Mouse (Mus musculus) forebrain, embryonic 16.5 days (tissue): ENCODE measurements around the gene Dhx58. TPM values are rescaled to one million over a fixed set of nuclear protein-coding genes. Genes with fewer than 3 reads are reported as not detected.
"Not testable (repeated sequence)": the region's sequence is repeated elsewhere in the genome, so short reads cannot be mapped to it uniquely, and the experiment has no call there.

Experiments
- ATAC-seq: fragments of 200-750 bp; cut with Nextera tagmentation; 2 replicates; pipeline ENCODE4 v1.8.0; 2017; ENCODE audit warnings: mild to moderate bottlenecking, moderate library complexity
- H3K27ac ChIP-seq: fragments of 300-500 bp; sonication (generic); 2 replicates; pipeline ENCODE4 v1.5.1; 2014; ENCODE audit warnings: low read length, control low read depth
- H3K27me3 ChIP-seq: fragments of 300-500 bp; sonication (generic); replicated peaks from 2 replicates; pipeline ENCODE4 v1.6.1; 2014; ENCODE audit warnings: low read length; ENCODE audit not compliant: control insufficient read depth, insufficient read depth
- H3K36me3 ChIP-seq: fragments of 300-500 bp; sonication (generic); 2 replicates; pipeline ENCODE4 v1.6.1; 2014; ENCODE audit not compliant: control insufficient read depth, insufficient read depth
- H3K4me1 ChIP-seq: fragments of 300-500 bp; sonication (generic); replicated peaks from 2 replicates; pipeline ENCODE4 v1.6.1; 2014; ENCODE audit warnings: low read length; ENCODE audit not compliant: control insufficient read depth, insufficient read depth
- H3K4me2 ChIP-seq: fragments of 300-500 bp; sonication (generic); 2 replicates; pipeline ENCODE4 v1.6.1; 2014; ENCODE audit warnings: mild to moderate bottlenecking, low read length, control low read depth
- H3K4me3 ChIP-seq: fragments of 300-500 bp; sonication (generic); replicated peaks from 2 replicates; pipeline ENCODE4 v1.5.1; 2014; ENCODE audit warnings: mild to moderate bottlenecking, low read length, control low read depth
- H3K9ac ChIP-seq: fragments of 300-500 bp; sonication (generic); replicated peaks from 2 replicates; pipeline ENCODE4 v1.6.1; 2014; ENCODE audit warnings: low read depth, low read length, control low read depth
- H3K9me3 ChIP-seq: fragments of 300-500 bp; sonication (generic); 2 replicates; pipeline ENCODE4 v1.6.1; 2016; ENCODE audit warnings: low read length; ENCODE audit not compliant: control insufficient read depth
- WGBS: fragments of 180-500 bp; shearing (Covaris S2); extraction: QIAGEN DNeasy Blood & Tissue Kit; methylation state at CpG from one replicate; pipeline ENCODE4 v1.1.7; 2014; 5-methylcytosine and 5-hydroxymethylcytosine counted together
- polyA plus RNA-seq: library from polyadenylated mRNA; unstranded; fragments of >200 nt; fragmentation: Nextera tagmentation; extraction: Ambion mirVana; gene quantifications from 2 replicates; pipeline ENCODE4 v1.2.1, GENCODE M21; 2015

Gene Dhx58
- polyA plus RNA-seq, 1 experiment from 2014 or later = 2.1 TPM

DNA sequence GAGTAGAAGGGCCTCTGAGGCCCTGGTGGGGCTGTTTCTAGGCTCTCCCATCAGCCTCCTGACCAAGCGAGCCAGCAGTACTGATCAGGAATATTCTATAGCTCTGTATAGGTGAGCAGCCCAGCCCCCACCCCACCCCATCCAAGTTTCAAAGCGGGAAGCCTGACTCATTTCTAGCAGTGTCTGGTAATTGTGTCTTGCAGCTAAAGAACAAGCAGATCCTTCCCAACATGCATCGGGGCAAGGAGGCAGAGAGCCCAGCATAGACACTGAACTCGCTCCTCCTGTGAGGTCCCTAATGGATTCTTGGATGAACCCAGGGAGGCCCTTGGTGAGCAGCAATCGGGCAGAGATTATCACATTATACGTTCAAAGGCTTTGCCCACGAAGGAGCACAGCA, 26.3 kb downstream of the Dhx58 start:
- ATAC-seq = no peak
- H3K4me1 ChIP-seq = peaks cover 4% of the 10 kb centered on the region
- no peaks in the 10 kb centered on the region for H3K9me3 ChIP-seq
- H3K27ac ChIP-seq = no peak overlapping the region
- no peaks in the 10 kb centered on the region for H3K27me3 ChIP-seq
- H3K4me3 ChIP-seq = no peak overlapping the region
- no peak overlapping the region for H3K9ac ChIP-seq
- no peak overlapping the region for H3K4me2 ChIP-seq
- H3K36me3 ChIP-seq = no peaks in the 10 kb centered on the region
- 47% methylated on average over 7 of the region's 7 CpGs for WGBS

- H3K9ac ChIP-seq = peak overlapping the region; percentile 18; the same call in 1 of the 2 replicates
- H3K27ac ChIP-seq = no peak overlapping the region
- no peak overlapping the region for H3K4me3 ChIP-seq
- no peaks in the 10 kb centered on the region for H3K36me3 ChIP-seq
- H3K9me3 ChIP-seq = no peaks in the 10 kb centered on the region
- ATAC-seq = no peak
- no peaks in the 10 kb centered on the region for H3K27me3 ChIP-seq
- peak overlapping the region; percentile 28 for H3K4me2 ChIP-seq
- 2% methylated on average over 23 of the region's 23 CpGs for WGBS
- peaks cover 4% of the 10 kb centered on the region for H3K4me1 ChIP-seq
Observed at GRCm38 (mm10) chr11:100673169-100673568, 30.9 kb downstream of the Dhx58 start.

- WGBS = 76% methylated on average over 2 of the region's 2 CpGs
- H3K4me1 ChIP-seq = peaks cover 4% of the 10 kb centered on the region
Observed at GRCm38 (mm10) chr11:100671956-100672355, 32.1 kb downstream of the Dhx58 start.

GRCm38 (mm10) chr11:100671049-100671448, 33.0 kb downstream of the Dhx58 start:
- WGBS = 70% methylated on average over 1 of the region's 1 CpGs
- H3K36me3 ChIP-seq = no peaks in the 10 kb centered on the region
- H3K27me3 ChIP-seq = no peaks in the 10 kb centered on the region
- peaks cover 4% of the 10 kb centered on the region for H3K4me1 ChIP-seq
- H3K4me3 ChIP-seq = no peak overlapping the region
- no peaks in the 10 kb centered on the region for H3K9me3 ChIP-seq
- no peak overlapping the region for H3K27ac ChIP-seq
- ATAC-seq = no peak
- no peak overlapping the region for H3K4me2 ChIP-seq
- no peak overlapping the region for H3K9ac ChIP-seq

More at GRCm38 (mm10) chr11:100671956-100672355, 32.1 kb downstream of the Dhx58 start:
- no peak overlapping the region for H3K4me3 ChIP-seq
- no peak overlapping the region for H3K9ac ChIP-seq
- H3K4me2 ChIP-seq = no peak overlapping the region
- no peak for ATAC-seq
- no peaks in the 10 kb centered on the region for H3K9me3 ChIP-seq
- no peaks in the 10 kb centered on the region for H3K36me3 ChIP-seq
- no peak overlapping the region for H3K27ac ChIP-seq
- H3K27me3 ChIP-seq = no peaks in the 10 kb centered on the region

DNA sequence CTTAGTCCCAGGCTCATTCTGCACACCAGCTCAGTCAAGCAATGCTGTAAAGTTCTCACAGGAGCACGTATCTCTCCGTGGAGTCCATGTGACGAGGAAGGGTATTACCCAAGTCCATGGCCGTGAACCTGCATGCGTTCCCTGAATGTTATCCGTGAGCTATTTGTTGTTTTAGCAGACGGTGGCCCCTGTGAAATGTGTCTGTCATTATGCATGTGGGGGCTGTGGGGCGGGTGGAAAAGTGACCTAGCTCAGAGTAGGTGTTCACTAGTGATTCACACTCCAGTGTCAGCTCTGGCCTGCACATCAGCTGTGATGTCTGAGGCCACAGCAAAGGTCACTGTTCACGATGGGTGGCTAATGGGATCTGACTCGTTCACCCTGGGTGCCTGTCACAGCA, 44.3 kb downstream of the Dhx58 start:
- no peak for ATAC-seq
- no peak overlapping the region for H3K27ac ChIP-seq
- no peaks in the 10 kb centered on the region for H3K36me3 ChIP-seq
- no peak overlapping the region for H3K4me3 ChIP-seq
- peaks cover 5% of the 10 kb centered on the region for H3K4me1 ChIP-seq
- no peak overlapping the region for H3K9ac ChIP-seq
- 80% methylated on average over 10 of the region's 10 CpGs for WGBS
- no peaks in the 10 kb centered on the region for H3K9me3 ChIP-seq
- H3K27me3 ChIP-seq = 0 out of 2 replicates have a peak, but pooled peaks cover 2% of the 10 kb centered on the region
- no peak overlapping the region for H3K4me2 ChIP-seq

DNA sequence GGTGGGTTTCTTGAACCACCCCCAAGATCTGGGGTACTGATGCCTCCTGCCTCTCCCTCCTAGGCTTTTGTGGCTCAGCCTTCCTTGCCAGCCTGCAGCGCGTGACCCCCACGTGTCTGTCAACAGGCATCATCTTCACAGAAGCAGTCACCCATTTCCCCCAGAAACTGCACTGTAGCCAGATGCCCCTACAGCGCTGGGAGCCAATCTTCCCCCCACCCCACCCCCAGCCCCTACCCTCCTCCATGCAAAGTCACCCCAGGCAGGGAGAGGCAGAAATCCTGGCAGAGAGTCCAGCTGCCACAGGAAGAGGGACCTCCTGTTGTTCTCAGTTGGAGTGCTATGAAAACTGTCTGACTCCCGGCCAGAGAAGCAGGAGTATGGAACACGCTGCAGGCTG, 47.6 kb downstream of the Dhx58 start:
- peaks cover 4% of the 10 kb centered on the region; the same call in 1 of the 2 replicates for H3K27me3 ChIP-seq
- H3K9me3 ChIP-seq = no peaks in the 10 kb centered on the region
- no peak overlapping the region for H3K4me2 ChIP-seq
- ATAC-seq = no peak
- H3K4me1 ChIP-seq = peaks cover 5% of the 10 kb centered on the region
- no peak overlapping the region for H3K27ac ChIP-seq
- no peak overlapping the region for H3K4me3 ChIP-seq
- WGBS = 10% methylated on average over 6 of the region's 6 CpGs
- no peak overlapping the region for H3K9ac ChIP-seq
- no peaks in the 10 kb centered on the region for H3K36me3 ChIP-seq

DNA sequence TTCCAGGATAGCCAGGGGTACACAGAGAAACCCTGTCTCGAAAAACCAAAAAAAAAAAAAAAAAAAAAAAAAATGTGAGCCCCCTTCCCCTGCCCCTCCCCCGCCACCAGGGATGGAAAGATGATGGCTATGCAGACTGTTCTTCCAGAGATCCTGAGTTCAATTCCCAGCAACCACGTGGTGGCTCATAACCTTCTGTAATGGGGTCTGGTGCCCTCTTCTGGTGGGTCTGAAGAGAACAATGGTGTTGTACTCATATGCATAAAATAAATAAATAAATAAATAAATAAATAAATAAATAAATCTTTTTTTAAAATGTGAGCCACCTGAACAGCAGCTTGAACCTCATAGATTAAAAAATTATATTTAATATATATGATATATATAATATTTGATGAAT, 48.5 kb downstream of the Dhx58 start:
- not testable (repeated sequence) for H3K4me2 ChIP-seq, H3K4me3 ChIP-seq, H3K27me3 ChIP-seq, ATAC-seq, H3K27ac ChIP-seq, H3K9me3 ChIP-seq, H3K9ac ChIP-seq, H3K36me3 ChIP-seq, H3K4me1 ChIP-seq
- WGBS = 51% methylated on average over 2 of the region's 3 CpGs

DNA sequence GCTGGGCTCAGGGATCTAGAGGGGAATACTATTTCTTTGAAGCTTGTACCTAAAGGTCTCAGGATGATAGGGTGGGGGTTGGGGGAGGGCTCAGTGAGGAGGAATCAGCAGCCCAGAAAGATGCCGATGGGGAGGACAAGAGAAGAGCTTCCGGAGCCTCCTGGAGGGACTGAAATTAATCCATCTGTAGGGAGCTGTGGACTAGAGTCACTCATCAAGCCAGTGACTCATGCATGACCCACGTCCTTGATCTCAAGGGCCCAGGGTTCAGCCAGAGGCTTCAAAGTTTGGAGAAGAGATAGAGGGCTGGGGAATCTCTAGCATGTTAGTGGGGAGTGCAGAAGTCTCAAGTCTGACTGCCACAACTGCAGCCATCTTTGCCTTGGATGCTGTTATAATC, 52.3 kb downstream of the Dhx58 start:
- H3K36me3 ChIP-seq = no peaks in the 10 kb centered on the region

DNA sequence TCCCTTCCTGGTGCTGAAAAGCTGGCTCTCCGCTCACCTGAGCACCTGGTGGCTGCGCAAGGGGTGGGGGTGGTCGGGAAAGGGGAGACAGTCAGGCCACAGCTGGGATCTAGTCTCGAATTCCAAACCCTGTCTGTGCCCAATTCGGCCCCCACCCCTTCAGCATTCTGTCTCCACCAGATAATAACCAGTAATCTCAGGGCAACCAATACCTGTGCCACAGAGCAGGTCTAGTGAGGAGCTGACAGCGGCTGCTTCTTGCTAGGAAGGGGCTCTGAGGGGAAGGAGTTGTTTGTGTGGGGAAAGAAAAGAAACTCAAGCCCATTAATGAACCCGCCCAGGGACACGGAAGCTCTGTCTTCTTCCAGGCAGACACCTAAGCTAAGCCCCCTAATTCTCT, 52.9 kb downstream of the Dhx58 start:
- Histone ChIP-seq H3K36me3 (no peaks in the 10 kb centered on the region), H3K4me3 (no peak overlapping the region), H3K9ac (no peak overlapping the region), H3K4me2 (no peak overlapping the region), H3K27me3 (peaks cover 21% of the 10 kb centered on the region), H3K9me3 (no peaks in the 10 kb centered on the region), H3K27ac (no peak overlapping the region), H3K4me1 (no peaks in the 10 kb centered on the region)
- ATAC-seq = no peak
- 11% methylated on average over 8 of the region's 8 CpGs for WGBS

More for the DNA sequence above, 52.3 kb downstream of the Dhx58 start:
- no peak for ATAC-seq
- Histone ChIP-seq H3K9me3 (no peaks in the 10 kb centered on the region), H3K4me1 (peaks cover 4% of the 10 kb centered on the region), H3K4me3 (no peak overlapping the region), H3K27me3 (peaks cover 21% of the 10 kb centered on the region), H3K4me2 (no peak overlapping the region), H3K27ac (no peak overlapping the region), H3K9ac (no peak overlapping the region)
- WGBS = 22% methylated on average over 3 of the region's 3 CpGs

GRCm38 (mm10) chr11:100648405-100648804, 55.7 kb downstream of the Dhx58 start:
- no peaks in the 10 kb centered on the region for H3K36me3 ChIP-seq
- no peaks in the 10 kb centered on the region for H3K9me3 ChIP-seq
- no peak overlapping the region for H3K4me2 ChIP-seq
- no peak overlapping the region for H3K9ac ChIP-seq
- 84% methylated on average over 8 of the region's 8 CpGs for WGBS
- ATAC-seq = no peak
- H3K27ac ChIP-seq = no peak overlapping the region
- H3K27me3 ChIP-seq = peaks cover 21% of the 10 kb centered on the region
- no peak overlapping the region for H3K4me3 ChIP-seq
- peaks cover 4% of the 10 kb centered on the region for H3K4me1 ChIP-seq
